Mouse (Mus musculus) lung, postnatal 14 days (tissue): ENCODE measurements around the gene Mfsd2a.

Experiments
- DNase-seq: peaks from one replicate; pipeline ENCODE4 v3.0.0; 2021

Gene Mfsd2a

GRCm38 (mm10) chr4:122978850-122979249 lies 17.9 kb upstream of the Mfsd2a start:
- no peak for DNase-seq

DNA sequence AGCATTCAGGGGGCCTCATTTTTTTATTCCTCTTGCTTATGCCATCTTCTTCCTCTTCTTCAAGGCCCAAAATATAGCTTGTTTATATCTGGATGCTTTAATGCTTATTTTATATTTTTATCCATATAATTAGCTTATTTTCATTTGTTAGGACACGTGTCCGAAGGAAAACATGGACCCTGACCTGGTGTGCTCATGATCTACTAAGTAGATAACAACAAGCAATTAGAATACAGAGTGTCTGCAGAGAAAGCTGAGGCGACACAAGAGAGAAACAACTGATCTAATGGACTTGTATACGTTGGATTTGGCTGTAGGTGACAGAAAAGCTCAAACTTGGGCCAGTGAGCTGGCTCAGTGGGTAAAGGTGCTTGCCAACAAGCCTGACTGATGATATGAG lies 15.9 kb upstream of the Mfsd2a start:
- DNase-seq: no peak

GRCm38 (mm10) chr4:122974976-122975520 lies 14.1 kb upstream of the Mfsd2a start:
- DNase-seq: no peak

- DNase-seq: no peak
These were observed 11.1 kb upstream of the Mfsd2a start for GRCm38 (mm10) chr4:122972056-122972455.

DNA sequence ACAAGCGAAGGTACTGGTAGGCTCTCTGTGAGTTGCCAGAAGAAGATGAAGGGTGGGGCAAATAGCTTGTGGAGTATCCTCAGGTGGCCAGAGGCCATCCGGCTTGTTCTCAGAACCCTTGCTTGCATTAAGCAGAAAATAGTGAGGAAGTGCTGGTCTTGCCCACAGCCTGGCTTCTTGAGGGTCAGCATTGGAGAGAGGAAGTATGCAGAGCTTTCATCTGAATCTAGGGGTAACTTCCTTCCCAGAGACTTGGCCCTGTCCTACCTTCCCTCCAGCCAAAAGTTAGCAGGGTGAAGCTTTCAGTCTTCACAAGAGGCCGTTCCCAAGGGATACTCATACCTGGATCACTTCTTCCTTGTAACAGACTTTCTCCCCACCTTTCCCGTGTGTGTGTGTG lies 10.7 kb upstream of the Mfsd2a start:
- no peak for DNase-seq

DNA sequence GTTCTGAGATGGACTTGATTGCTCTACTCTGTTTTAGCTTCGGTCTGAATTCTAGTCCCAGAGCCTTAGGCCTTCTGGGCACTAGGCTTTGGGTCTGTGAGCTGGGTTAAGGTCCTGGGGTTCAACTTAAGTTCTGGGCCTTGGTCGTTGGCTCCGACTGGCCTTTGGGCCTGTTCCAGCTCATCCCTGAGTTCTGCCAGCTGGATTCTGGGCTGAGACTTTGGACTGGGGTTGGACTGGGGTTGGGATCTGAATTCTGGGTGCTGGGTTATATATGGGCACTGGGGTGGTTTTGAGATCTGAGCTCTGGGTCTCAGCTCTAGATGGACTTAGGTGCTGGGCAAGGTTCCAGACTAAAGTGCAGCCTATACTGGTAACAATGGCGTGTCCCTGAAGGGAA lies 10.2 kb upstream of the Mfsd2a start:
- DNase-seq: no peak

GRCm38 (mm10) chr4:122968106-122968505 lies 7.1 kb upstream of the Mfsd2a start:
- no peak for DNase-seq

DNA sequence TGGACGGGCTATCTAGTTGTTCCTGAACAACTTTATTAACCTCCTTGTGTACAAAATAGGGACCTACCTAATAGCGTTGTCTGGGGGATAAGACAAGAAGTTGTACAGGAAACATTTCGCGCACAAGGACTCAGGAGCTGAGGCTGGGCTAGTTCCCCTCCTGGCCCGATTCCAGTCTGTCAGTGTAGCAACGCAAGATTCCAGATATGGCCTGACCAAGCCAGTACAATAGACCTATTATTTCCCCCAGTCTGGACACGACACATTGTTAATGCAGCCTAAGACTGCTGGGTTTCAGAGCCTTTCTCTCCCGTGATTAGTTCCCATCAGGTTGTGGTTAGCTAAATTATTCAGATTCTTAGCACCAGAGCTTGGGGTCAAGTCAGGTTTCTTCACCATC lies 1.8 kb upstream of the Mfsd2a start:
- DNase-seq: no peak

- no peak for DNase-seq
These were observed 601 bp upstream of the Mfsd2a start for GRCm38 (mm10) chr4:122961589-122961988.

DNA sequence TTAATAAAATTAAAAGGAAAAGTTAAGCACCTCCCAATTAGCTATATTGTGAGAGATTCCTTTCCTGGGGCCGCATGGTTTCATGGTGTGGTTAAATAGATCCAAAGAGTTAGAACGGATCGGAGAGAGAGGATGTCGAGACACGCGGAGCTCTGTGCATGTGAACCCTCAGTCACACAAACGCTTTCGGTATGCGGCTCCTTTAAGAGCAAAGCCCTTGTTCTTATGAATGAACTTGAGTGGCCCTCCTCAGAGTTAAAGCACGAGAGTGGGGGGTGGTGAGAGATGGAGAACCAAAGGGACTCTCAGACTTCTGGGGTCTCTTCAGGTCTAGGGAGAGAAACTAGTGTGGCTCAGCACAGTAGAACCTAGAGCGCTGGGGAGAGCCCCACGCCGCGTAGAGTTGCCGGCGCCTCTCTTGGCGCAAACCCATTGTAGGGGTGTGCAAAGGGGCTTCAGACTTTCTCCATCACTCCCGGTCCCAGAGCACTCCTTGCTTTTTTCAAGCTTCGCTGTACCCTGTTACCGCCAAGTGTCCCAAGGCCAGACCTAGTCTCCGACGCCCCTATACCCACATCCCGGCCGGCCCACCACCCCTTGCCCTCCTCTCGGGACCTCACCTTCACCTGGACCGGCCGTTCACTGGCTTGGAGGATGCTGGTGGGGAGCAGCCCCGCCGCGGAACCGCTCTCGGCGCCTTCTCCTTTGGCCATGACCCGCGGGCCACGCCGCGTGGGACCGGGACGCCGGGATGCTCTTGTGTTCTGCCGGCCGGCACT lies 478 bp downstream of the Mfsd2a start:
- no peak for DNase-seq

- no peak for DNase-seq
These were observed 1.2 kb downstream of the Mfsd2a start for GRCm38 (mm10) chr4:122959816-122960215.

DNA sequence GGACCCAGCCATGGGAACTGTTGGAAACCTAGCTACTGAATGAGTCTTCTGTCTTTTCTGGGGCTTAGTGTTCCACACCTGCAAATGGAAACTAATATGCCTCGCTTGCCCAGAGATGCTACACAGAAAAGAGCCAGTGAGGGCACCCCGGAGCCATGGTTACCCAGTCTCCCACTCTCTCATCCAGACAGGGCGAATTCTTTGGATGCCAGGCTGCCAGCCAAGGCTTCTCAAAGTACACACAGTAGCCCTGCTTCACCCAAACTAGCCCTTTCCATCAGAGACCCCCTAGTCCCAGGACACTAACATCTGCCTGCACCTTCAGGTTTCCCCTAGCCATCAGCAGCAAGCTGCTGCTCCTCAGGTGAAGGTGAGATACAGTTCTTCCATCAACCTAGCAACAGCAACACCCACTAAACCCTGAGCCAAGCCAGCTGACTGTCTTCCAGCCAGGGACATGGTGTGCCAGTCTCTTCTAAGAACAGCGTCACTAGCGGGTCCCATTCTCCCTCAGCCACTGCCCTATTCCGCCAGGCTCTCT lies 2.4 kb downstream of the Mfsd2a start:
- no peak for DNase-seq

DNA sequence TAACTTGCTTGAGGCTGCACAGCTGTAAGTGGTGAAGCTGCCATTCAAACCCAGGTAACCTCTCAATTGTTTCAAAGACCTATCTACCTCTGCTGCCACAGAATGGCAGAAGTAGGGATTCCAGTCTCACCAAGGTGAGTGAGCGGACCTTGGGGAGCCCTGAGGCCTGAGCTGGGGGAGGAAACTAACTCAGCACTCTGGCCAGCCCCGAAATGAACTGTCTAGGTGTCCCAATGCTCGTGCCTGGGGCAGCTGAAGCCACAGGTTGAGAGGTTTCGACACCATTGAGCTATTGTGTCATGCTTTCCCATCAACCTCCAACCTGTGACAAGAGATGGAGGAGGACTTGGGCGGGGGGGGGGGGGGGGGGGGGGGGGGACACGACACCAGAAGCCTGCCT lies 4.7 kb downstream of the Mfsd2a start:
- DNase-seq: no peak

DNA sequence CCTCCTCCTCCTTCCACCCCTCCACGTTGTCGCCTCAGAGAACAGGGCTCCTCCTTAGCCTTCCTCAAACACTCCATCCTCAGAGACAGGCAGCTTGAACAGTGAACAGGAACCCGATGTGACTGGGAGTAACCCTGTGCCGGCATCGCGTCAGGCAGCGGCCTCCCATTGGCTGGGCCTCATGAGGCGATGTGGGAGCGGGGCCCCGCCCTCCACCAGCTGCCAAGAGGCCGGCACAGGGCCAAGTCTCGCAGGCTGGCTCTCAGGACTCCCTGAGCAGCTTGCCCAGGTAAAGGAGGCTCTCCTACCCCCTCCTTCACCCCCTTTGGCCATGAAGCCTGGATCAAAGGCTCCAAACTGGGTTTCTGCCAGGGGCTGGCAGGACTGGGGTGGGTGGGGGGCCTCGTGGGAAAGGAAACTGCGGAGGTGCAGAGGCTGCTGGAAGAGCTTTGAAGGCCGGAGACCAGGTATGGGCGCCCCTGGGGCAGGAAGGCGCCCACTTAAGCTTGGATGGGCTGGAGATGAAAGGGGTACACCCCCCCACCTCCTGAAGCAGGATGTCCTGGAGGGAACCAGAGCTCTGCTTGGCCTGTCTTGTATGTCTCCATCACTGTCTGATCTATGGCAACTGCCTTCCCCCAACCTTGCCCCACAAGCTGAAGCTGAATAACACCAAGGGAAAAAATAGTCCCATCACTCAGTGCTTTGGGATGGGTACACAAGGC lies 5.4 kb downstream of the Mfsd2a start:
- DNase-seq: peak; percentile 87

DNA sequence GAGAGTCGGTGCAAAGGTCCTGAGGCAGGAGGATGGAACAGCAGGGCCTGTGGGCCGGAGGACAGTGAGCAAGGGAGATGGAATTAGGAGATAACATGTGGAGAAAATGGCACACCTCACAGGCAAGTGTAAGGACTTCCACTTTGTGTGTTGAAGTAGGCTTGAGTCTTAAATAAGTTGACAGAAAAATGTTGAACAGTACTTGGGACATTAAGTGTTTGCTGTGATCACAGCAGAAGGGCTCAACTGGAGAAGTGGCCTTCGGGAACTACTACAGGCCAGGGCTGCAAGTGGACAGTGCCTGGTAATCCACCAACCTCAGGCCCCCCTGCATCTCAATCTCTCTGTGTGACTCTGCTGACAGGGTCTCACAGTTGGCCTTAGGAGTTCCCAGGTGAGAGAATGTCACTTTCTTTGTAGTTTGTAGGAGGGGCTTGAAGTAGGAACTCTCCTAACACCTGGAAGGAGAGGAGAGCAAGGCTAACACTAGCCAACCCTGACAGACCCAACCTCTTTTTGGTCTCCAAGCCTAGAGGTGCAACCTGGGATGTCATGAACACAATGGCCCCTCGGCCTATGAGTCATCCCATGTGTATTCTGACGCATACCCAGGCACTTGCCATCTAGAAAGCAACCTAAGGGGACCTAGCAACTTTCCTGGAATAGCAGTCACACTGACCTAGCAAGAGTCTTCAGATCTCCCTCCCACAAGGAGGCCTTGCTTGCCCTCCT lies 6.1 kb downstream of the Mfsd2a start:
- no peak for DNase-seq

- no peak for DNase-seq
These were observed 11.9 kb downstream of the Mfsd2a start for GRCm38 (mm10) chr4:122949096-122949495.

DNA sequence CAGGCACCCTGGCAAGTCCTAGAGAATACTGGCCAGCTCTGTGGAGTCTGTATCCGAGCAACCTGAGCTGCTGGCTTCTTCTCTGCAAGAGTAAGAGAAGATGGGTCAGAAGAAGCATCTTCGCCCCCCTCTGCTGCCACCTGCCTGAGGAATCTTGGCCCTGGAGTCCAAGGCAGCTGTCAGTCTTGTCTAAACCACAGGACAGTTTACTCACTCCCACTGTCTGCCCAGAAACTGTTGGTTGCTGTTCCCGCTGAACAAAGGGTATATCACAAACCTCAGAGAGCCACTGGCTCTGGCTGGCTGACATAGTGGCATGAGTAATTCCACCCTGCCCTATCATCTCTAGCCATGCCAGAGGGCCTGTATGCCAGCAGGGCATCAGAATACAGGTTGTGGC lies 13.8 kb downstream of the Mfsd2a start:
- no peak for DNase-seq

GRCm38 (mm10) chr4:122944408-122944807 lies 16.6 kb downstream of the Mfsd2a start:
- peak; percentile 28 for DNase-seq

DNA sequence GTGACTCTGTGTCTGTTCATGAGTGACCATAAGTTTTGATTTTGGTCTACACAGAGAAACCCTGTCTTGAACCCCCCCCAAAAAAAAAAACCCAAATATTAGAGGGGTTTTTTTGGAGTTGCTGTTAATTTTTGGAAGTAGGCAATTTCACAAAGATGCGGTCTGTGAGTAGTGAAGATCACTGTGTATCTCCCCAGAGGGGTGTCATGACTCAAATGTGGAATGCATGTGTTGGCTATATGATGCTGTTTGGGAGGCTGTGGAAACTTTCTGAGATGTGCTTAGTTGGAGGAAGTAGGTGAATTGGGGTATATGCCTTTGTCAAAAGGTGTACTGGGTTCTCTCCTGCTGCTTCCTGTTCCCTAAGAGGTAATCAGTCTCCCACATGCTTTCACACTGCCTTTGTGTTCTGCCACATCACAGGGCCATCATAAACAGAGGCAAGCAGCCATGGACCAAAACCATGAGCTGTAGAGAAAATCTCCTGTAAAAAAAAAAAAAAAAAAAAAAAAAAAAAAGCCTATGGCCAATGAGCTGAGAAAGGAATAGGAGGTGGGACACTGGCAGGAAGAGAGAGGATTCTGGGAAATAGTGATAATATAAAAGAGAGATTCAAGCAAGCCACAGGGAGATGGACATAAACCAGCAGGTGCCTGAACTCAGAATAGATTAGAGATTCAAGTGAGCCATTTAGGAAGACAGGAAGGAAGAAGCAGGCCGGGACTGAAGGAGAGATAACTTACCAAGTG lies 21.8 kb downstream of the Mfsd2a start:
- no peak for DNase-seq

DNA sequence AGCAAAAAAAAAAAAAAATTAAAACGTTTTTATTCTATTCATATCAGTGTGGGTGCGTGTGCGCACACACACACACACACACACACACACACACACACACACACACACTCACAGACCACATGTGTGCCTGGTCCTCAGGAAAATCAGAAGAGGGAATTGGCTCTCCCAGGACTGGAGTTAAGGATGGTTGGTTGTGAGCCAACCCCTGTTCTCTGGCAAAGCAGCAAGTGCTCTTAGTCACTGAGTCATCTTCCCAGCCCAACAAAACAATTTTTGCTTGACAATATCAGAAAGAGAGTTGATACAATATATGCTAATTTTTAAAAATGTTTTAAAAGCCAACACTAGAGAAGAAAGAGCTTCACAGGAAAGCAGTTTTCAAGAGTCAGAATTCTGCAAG lies 23.5 kb downstream of the Mfsd2a start:
- DNase-seq: no peak

DNA sequence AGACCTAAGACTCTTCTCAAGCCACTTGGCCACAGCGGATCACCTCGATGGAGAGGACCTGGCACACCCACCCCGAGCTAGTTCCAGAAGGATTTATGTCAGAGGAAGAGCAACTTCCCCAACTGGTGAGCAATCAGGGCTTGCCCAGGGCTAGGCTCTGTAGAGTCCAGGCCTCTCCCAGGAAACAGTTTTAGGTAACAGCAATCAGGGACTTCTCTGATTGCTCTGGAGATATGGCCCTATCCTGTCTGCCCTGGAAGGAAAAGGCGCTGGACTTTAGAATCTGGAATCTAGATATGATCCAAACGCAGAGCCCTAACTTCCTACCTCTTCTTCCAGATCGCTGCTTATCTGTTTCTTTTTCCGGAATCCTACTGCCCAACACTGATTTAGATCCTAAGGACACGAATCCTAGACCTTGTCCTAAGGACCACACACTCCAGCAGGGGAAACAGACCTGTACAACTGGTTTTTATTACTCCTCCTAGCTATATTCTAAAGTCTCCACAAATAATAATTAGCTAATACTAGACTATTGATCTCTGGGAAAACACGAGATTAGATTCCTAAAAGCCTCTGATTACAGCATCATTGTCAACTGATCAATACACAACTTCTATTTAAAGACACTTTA lies 25.4 kb downstream of the Mfsd2a start:
- no peak for DNase-seq

DNA sequence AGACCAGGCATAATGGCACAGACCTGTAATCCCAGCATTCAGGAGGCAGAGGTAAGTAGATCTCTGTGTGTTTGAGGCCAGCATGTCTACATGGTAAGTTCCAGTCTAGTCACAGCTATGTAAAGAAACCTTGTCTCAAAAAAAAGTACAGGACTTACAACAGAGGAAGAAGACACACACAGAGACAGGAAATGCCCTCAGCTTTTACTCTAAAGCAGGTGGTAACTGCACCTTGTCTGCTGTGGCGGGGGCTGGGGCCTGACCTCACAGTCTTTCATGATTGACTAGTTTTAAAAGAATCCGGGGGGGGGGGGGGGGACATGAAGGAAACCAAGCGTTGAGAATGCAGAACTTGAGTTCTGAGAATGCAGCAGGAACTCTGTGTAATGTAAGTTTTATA lies 27.1 kb downstream of the Mfsd2a start:
- DNase-seq: no peak
